Mouse (Mus musculus) liver, postnatal 0 days (tissue): ENCODE data around the gene Ucma. TPM values are rescaled to one million over a fixed set of nuclear protein-coding genes. Genes with fewer than 3 reads are reported as not detected.

ENCODE experiments used
- ATAC-seq: fragments of 200-750 bp; cut with Nextera tagmentation; 2 replicates; pipeline ENCODE4 v1.8.0; 2017; ENCODE audit warnings: mild to moderate bottlenecking, moderate library complexity
- DNase-seq: peaks from one replicate; pipeline ENCODE4 v3.0.0-alpha.2; 2016
- H3K27ac ChIP-seq: fragments of 300-500 bp; sonication (generic); 2 replicates; pipeline ENCODE4 v1.5.1; 2014; ENCODE audit warnings: antibody characterized with exemption, moderate library complexity, mild to moderate bottlenecking, low read depth
- H3K27me3 ChIP-seq: fragments of 300-500 bp; sonication (generic); 2 replicates; pipeline ENCODE4 v1.6.1; 2014; ENCODE audit warnings: low read length, control low read depth, mixed read lengths; ENCODE audit not compliant: insufficient read depth
- H3K36me3 ChIP-seq: fragments of 300-500 bp; sonication (generic); replicated peaks from 2 replicates; pipeline ENCODE4 v1.6.1; 2014; ENCODE audit warnings: mild to moderate bottlenecking, control low read depth, low read length, moderate library complexity, mixed read lengths; ENCODE audit not compliant: insufficient read depth
- H3K4me1 ChIP-seq: fragments of 300-500 bp; sonication (generic); 2 replicates; pipeline ENCODE4 v1.6.1; 2014; ENCODE audit warnings: antibody characterized with exemption, mild to moderate bottlenecking, control low read depth; ENCODE audit not compliant: insufficient read depth
- H3K4me2 ChIP-seq: fragments of 300-500 bp; sonication (generic); 2 replicates; pipeline ENCODE4 v1.6.1; 2014; ENCODE audit warnings: low read depth, mild to moderate bottlenecking, low read length, moderate library complexity, mixed read lengths
- H3K4me3 ChIP-seq: fragments of 300-500 bp; sonication (generic); 2 replicates; pipeline ENCODE4 v1.5.1; 2014; ENCODE audit warnings: low read depth, low read length
- H3K9ac ChIP-seq: fragments of 300-500 bp; sonication (generic); replicated peaks from 2 replicates; pipeline ENCODE4 v1.6.1; 2014; ENCODE audit warnings: mild to moderate bottlenecking, moderate library complexity
- H3K9me3 ChIP-seq: fragments of 300-500 bp; sonication (generic); 2 replicates; pipeline ENCODE4 v1.6.1; 2016; ENCODE audit warnings: mild to moderate bottlenecking, control low read depth, low read length, mixed read lengths
- CTCF ChIP-seq: sonication (generic); IDR thresholded peaks from 2 replicates; pipeline ENCODE4 v1.5.1; 2016; ENCODE audit warnings: antibody characterized with exemption, low read depth
- EP300 ChIP-seq: IDR thresholded peaks from 2 replicates; pipeline ENCODE4 v1.6.1; 2016; ENCODE audit warnings: antibody characterized with exemption, low read depth, mild to moderate bottlenecking
- WGBS: fragments of 180-500 bp; shearing (Covaris S2); extraction: QIAGEN DNeasy Blood & Tissue Kit; methylation state at CpG from one replicate; pipeline ENCODE4 v1.1.7; 2014; ENCODE audit not compliant: insufficient replicate concordance; 5-methylcytosine and 5-hydroxymethylcytosine counted together
- polyA plus RNA-seq: library from polyadenylated mRNA; unstranded; fragments of >200 nt; fragmentation: Nextera tagmentation; extraction: Ambion mirVana; gene quantifications from 2 replicates; pipeline ENCODE4 v1.2.1, GENCODE M21; 2015

Ucma gene
- polyA plus RNA-seq, 1 experiment from 2014 or later = not detected

- Histone ChIP-seq H3K27me3 (no peaks in the 10 kb centered on the region), H3K9me3 (no peaks in the 10 kb centered on the region), H3K36me3 (peaks cover 74% of the 10 kb centered on the region), H3K4me3 (no peak overlapping the region), H3K4me1 (peaks cover 7% of the 10 kb centered on the region), H3K4me2 (no peak overlapping the region), H3K9ac (no peak overlapping the region), H3K27ac (no peak overlapping the region)
- DNase-seq = no peak
- TF ChIP-seq CTCF (no peak), EP300 (no peak)
- WGBS = 81% methylated on average over 5 of the region's 5 CpGs
- no peak for ATAC-seq
Measured at GRCm38 (mm10) chr2:5032665-5033064, 56.7 kb downstream of the Ucma start.

GRCm38 (mm10) chr2:5033546-5034420, 57.9 kb downstream of the Ucma start:
- no peak overlapping the region for H3K9ac ChIP-seq
- no peak for TF ChIP-seq CTCF
- no peak for TF ChIP-seq EP300
- peaks cover 72% of the 10 kb centered on the region for H3K36me3 ChIP-seq
- 52% methylated on average over 15 of the region's 15 CpGs for WGBS
- H3K4me2 ChIP-seq = no peak overlapping the region
- H3K27me3 ChIP-seq = no peaks in the 10 kb centered on the region
- ATAC-seq (peak; percentile 51), DNase-seq (no peak)
- peaks cover 7% of the 10 kb centered on the region for H3K4me1 ChIP-seq
- H3K4me3 ChIP-seq = no peak overlapping the region
- no peak overlapping the region for H3K27ac ChIP-seq
- no peaks in the 10 kb centered on the region for H3K9me3 ChIP-seq

GRCm38 (mm10) chr2:5034801-5035200, 58.9 kb downstream of the Ucma start:
- no peak overlapping the region for H3K27ac ChIP-seq
- no peaks in the 10 kb centered on the region for H3K27me3 ChIP-seq
- no peak overlapping the region for H3K4me3 ChIP-seq
- peaks cover 7% of the 10 kb centered on the region for H3K4me1 ChIP-seq
- no peak for ATAC-seq
- no peak overlapping the region for H3K4me2 ChIP-seq
- 74% methylated on average over 8 of the region's 8 CpGs for WGBS
- peaks cover 71% of the 10 kb centered on the region for H3K36me3 ChIP-seq
- TF ChIP-seq EP300 (no peak), CTCF (no peak)
- H3K9me3 ChIP-seq = no peaks in the 10 kb centered on the region
- DNase-seq = no peak
- H3K9ac ChIP-seq = no peak overlapping the region

- no peak for TF ChIP-seq EP300
- no peak for TF ChIP-seq CTCF
- no peak for DNase-seq
- peak; percentile 55 for ATAC-seq
- H3K27me3 ChIP-seq = no peaks in the 10 kb centered on the region
- no peak overlapping the region for H3K4me2 ChIP-seq
- WGBS = 73% methylated on average over 9 of the region's 9 CpGs
- H3K9me3 ChIP-seq = no peaks in the 10 kb centered on the region
- peaks cover 7% of the 10 kb centered on the region for H3K4me1 ChIP-seq
- H3K9ac ChIP-seq = no peak overlapping the region
- H3K4me3 ChIP-seq = no peak overlapping the region
- peaks cover 71% of the 10 kb centered on the region for H3K36me3 ChIP-seq
- H3K27ac ChIP-seq = no peak overlapping the region; the same call in 1 of the 2 replicates
Measured at GRCm38 (mm10) chr2:5035241-5035640, 59.3 kb downstream of the Ucma start.

Other genes starting within 250 kb of the Ucma start
- 22.2 and 23.8 TPM in 2 replicates for gene Sephs1, start 94.6 kb upstream of the Ucma start, polyA plus RNA-seq
- gene Phyh, start 57.1 kb upstream of the Ucma start, polyA plus RNA-seq = 608 and 753 TPM in 2 replicates
- gene Mcm10, start 36.7 kb downstream of the Ucma start, polyA plus RNA-seq = 10.5 and 12.2 TPM in 2 replicates
- 41.0 and 42.0 TPM in 2 replicates for gene Optn, start 87.9 kb downstream of the Ucma start, polyA plus RNA-seq
- 2.6 and 3.2 TPM in 2 replicates for gene Ccdc3, start 161.7 kb downstream of the Ucma start, polyA plus RNA-seq